Mouse (Mus musculus) gastrocnemius, adult 18-20 months (tissue): ENCODE data around the gene Nhsl1. TPM values are rescaled to one million over a fixed set of nuclear protein-coding genes. Genes with fewer than 3 reads are reported as not detected.

Experiments
- DNase-seq: peaks from one replicate; pipeline ENCODE4 v3.0.0; 2021; ENCODE audit warnings: low spot score
- total RNA-seq, 2 experiments: library from RNA; stranded (reverse); gene quantifications; 2 replicates each; pipeline ENCODE4 v1.2.3; 2021

The Nhsl1 gene
- total RNA-seq, 2 experiments from 2014 or later, result 5.8 to 6.3 TPM

DNA sequence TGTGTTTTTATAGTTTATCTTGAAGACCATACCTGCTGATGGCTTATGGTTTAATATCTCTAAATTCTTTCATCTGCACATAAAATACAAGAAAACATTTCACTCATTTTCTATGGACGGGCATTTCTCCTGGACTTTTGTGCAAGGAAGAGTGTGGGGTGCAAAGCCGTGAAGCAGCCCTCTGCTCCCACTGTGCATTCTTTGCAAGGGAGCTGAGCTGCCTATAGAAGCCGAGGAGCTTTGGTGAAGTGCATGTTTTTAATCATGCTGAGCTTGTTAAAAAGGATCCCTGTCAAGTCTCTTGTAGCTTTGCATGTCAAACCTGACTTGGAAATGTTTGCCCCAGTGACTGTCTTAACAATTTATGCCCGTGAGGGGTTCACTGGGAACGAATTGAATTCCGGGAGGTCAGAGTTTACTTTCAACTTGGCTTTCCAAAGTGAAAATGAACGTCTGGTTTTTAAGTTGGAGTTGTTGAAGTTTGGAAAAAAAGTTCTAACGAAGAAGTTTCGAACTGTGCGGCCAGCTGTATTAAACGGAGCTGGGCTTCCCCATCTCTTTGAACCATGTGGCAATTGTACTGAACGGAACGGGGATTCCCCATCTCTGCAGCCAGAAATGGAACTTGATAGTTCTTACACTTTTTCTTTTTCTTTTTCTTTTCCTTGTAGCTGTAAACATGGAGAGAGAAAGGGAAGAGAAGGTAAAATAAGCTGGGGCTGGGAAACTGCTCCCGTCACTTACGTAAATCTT lies 22.8 kb downstream of the Nhsl1 start:
- DNase-seq, result no peak

DNA sequence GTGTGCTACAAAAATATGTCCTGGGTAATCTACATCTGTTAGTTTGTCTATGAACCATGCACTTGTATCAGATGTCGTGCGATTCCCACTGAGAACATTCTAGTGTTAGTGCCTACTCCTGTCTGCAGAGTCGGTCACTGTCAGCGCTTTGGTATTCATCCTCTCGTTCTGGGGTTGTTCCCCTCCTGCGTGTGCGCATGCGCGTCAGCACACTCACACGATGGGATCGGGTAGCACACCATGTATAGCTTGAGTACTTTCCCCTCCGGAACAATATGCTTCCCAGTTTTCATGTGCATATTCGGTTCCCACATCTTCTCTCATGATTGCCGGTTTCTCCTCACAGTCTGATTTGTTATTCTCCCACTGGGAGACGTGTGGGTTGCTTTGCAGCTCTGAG lies 28.4 kb downstream of the Nhsl1 start:
- DNase-seq, result no peak

DNA sequence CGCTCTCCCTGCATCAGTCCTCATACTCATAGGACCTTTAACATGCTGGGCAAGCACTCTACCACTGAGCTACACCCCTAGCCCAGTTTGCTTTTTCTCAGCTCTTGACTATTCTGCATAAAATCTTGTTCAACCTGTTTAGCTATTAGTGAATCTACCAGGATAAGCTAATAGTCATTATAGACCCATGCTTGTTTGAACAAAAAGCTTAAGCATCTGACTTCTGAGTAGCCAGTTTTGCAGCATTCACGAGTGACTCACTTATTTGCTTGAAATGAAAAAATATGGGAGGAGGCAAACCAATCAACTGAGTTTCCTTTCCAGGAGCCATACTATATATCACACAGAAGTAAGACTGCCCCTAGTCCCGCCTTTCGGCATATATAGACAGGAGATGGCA lies 32.0 kb downstream of the Nhsl1 start:
- no peak for DNase-seq

DNA sequence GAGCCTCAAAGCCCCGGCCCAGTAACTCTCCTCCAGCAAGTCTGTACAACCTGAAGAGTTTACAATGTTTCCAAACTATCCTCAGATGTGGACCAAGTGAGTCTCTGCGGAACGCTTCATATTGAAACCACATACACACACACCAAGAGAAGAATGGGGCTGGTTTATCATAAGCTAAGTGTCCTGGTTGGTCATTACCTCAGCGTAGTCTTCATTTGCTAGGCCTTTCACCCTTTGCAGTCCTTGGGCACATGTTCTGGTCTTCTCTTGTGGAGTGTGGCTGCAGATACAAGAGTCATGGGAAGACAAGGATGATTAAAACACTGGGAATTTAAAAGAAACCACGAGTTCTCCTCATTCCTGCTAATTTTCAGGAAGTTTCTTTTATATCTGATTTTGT lies 34.2 kb downstream of the Nhsl1 start:
- no peak for DNase-seq

GRCm38 (mm10) chr10:18354103-18354502 lies 35.3 kb downstream of the Nhsl1 start:
- no peak for DNase-seq

DNA sequence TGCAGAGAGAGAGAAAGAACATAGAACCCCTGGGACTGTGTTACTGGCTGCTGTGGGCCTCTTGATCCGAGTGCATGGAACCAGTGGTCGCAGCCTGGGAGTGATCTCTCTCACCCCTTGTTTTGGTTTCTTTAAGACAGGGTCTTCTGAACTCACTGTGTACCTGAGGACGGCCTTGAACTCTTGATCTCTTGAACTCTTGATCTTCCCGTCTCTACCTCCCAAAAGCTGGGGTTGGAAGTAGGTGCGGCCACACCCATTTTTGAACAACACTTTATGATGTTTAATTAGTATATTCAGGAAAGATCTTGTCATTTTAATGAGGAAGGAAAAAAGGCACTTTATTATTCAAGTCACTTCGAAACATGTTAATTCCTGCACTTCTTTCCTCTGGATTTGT lies 37.7 kb downstream of the Nhsl1 start:
- DNase-seq, result no peak

- DNase-seq, result no peak
Measured at GRCm38 (mm10) chr10:18357212-18357611, 38.4 kb downstream of the Nhsl1 start.

- DNase-seq, result no peak
Measured at GRCm38 (mm10) chr10:18358461-18358860, 39.7 kb downstream of the Nhsl1 start.

DNA sequence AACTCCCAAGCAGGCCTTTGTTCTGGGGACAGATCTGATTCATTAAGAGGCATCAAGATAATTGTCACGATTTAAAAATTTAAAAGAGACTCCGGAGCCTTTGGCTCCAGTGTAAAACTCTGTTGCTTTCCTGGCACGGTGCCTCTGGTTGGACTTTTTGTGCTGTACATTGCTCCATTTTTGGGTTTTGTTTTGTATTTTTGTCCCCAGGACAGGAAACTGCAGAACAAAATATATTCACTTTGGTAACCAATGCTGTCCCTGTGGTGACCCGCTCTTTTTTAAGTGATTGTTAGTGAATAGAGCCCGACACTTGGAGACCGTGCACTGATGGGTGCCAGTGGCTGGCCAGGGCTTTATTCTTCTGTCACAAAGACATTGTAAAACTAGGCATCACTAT lies 41.4 kb downstream of the Nhsl1 start:
- DNase-seq, result no peak

DNA sequence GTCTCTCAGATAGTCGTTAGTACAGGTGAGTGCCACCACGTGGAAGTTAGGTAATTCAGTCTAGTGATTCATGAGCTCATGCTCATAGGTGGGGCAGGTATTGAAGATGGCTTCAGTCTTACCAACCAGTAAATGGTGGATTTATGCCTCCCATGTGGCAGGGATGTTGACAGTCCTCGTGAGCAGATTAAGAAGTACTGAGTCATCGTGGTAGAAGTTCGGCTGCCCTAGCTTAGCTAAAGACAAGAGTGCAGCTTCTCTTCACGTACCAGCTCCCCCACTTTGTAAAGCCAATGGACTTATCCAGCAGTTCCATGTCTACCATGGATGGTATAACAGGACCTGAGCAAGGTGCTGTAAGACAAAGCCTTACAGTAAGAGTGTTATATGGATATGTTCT lies 46.6 kb downstream of the Nhsl1 start:
- DNase-seq, result no peak

DNA sequence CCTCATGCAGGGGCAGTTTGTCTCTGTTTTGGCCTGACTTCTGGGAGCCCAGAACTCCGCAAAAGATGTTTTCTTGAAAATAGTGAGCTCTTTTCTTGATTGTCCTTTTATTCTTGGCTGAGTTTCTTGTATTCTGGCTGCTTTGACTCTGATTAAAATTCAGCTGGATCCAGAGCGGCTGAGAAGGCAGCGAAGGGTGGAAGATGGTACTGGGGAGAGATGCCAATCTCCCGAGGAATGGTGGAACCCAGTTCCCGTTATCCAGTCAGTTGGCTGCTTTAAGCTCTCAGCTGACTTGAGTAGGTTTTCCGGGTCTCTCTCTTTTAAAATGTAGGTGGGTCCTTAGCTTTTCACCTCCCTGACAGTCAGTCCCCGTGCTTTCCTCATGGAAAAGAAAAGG lies 47.9 kb downstream of the Nhsl1 start:
- DNase-seq, result no peak

DNA sequence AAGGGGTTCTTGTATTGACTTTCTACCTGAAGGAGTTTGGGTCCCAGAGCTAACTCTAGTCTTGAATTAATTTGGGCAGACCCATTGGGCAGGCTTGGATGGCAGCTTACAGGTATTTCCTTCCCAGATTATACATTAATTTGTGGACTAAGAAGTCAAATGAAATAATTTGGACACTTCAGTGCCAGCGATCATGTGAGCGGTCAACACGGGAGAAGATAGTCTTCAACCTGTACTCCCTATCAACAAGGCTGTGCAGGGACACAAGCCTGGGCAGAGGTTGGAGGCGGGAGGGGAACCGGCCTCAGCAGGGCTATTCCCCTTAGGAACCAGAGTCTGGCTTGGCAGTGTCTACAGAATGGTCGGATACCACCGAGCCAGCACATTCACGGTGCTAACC lies 49.3 kb downstream of the Nhsl1 start:
- DNase-seq, result no peak

DNA sequence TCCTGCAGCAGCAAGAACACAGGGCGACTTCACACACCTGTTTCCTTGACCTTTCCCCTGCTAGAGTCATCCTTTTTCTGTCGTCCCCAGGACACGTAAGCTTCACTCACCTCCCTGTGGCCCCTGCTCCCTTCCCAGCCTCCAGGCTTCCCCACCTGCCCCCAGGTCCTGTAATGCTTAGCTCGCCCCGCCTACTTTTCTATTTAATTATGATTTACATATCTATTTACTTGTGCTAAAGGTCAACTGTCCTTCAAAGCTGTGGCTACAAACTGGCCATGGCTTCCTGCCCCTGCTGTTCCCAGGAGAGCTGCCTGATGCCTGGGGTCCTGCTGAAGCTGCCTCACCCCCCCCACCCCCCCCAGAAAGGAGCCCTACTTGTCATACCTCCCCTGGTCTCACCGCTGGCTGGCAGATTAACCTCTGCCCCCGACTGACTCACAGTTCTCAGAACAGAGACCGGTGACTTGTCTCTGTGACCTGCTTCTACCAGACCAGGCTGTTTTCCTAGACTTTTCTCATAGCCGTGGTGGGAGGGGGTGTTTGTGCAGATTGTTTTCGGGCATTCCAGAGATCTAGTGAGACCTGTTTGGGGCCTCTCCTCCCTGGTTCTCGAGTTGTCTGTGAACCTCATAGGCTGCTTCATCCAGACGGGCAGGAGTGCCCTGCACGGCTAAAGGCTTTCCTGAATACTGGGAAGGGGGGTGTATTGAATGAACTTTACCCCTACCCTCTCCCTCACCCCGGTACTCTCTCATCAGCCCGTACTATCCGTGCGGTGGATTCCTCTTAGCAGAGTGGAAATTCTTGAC lies 51.9 kb downstream of the Nhsl1 start:
- DNase-seq, result no peak

DNA sequence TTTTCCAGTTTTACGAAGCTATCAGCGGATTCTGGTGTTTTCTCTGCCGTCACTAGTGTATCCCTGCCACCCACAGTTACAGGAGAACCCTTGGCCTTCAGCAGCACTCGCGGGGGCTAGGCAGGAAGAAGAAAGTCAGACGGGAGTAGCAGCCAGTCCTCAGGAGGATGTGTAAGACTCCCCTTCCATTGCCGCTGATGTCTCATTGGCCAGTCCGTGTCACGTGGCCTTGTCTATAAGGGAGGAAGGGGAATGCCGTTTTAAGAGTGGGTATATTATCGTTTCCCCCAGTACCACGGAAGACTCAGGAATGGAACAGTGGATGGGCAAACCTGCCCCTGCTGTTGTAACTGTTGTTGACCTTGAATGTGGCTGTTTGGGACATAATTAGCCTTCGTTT lies 53.1 kb downstream of the Nhsl1 start:
- no peak for DNase-seq

DNA sequence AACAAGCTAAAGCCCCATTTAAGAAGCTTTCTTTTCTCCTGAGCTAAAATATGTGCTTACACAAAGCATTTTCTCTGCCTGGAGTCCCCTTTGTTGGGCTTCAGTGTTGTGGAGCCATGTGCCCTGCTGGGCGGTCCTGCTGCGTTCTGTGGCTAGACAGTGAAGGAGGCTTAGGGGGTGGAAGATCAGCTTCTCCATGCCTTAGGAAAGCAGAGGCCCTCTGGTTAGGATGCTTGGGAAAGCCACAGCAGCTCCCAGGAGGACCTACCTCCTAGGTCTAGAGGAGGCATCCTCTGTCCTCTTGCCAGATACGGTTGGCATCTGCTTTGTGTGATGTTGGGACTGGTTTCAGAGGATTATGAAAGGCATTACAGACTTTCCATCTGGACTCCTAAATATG lies 56.5 kb downstream of the Nhsl1 start:
- DNase-seq, result no peak

- no peak for DNase-seq
Measured at GRCm38 (mm10) chr10:18384766-18385165, 66.0 kb downstream of the Nhsl1 start.

GRCm38 (mm10) chr10:18386224-18386623 lies 67.4 kb downstream of the Nhsl1 start:
- no peak for DNase-seq

DNA sequence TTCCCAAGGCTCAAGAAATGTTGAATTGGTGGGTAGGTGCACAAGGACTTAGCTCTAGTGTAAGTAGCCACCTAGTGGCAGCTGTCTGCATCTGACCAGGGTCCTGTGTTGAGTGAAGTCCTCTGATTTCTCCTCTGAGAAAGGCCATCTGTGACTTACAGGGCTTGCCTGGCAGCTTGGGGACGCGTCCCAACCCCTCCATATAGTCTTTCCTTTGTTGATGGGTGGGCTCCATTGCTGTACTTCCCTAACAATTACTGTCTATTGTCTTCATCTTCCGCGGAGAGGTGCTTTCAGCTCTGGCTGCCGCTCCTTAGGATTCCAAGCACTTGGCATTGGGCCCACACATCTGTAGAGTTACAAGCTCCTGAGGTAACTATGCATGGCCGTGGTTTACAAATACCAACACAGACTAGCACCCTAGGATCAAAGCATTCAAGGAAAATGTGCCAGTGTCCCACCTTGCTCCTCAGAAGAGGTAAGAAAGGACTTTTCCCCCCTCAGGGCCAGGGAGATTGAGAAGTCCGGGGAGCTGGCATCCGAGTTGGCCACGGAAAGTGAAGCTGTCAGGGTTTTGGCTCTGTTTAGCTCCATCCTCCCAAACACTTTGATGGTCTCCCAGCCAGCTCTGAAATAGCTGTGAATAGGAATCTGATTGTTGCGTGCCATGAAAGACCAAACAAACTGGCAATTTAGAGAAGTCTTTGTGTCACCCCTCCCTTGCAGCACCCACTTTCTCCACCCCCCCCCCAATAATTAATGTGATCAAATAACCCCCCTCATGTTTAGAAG lies 70.2 kb downstream of the Nhsl1 start:
- peak; percentile 47 for DNase-seq

GRCm38 (mm10) chr10:18390004-18390403 lies 71.2 kb downstream of the Nhsl1 start:
- DNase-seq, result no peak

DNA sequence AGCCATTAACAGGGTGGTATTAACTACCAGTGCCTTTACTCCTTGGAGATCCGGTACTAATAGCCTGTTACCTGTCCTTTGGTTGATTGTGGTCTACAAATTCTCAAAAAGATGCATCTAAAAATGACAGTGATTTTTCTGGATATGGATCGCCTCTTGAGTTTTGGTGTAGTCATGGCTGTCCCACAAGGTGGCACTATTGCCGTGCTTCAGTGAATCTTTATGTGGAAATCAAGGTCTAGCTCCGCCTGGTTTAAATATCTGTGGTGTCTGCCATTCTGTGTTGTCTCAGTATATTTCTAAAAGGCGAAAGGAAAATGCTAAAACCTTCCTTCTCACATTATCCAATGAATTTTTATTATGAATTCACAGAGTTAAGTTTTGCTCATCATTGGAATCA lies 72.8 kb downstream of the Nhsl1 start:
- DNase-seq, result peak; percentile 63

DNA sequence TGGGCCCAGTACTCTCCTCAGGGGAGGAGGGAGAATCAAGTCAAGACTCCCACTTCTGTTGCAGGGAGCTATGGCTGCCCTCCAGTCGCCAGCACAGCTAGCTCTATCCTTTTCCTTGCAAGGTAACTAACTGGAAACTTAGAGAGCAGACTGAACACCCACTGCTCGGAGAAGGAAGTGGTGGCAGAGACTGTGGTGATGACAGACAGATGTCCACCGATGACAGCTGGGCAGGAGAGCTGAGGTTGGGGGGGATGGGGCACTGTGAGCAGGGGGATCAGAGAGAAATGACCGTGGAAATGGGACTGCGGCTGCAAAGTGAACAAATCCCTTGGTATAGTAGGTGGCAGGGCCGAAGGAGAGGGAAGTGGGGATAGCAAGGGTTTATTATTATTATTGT lies 73.5 kb downstream of the Nhsl1 start:
- no peak for DNase-seq

DNA sequence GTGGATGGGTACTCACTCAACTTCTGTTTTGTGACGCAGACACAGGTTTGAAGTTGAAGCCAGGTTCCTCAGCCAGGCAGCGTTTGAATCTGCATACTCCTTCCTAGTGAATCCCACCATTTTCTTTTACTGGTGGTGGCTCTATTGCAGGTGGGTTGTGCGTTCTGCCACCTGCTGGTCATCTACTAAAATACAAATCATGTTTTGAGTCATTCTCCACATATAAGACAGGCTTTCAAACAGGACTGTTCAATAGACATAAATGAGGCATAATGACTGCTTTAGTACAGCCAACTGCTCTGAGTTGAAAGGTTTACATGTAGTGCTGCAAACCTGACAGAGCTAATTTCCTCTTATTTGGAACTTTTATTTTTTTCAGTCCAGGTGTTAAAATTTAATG lies 75.0 kb downstream of the Nhsl1 start:
- no peak for DNase-seq
